Mouse (Mus musculus) liver, embryonic 12.5 days (tissue): ENCODE data around the gene Rcor1. TPM values are rescaled to one million over a fixed set of nuclear protein-coding genes. Genes with fewer than 3 reads are reported as not detected.

Experiments
- ATAC-seq: fragments of 200-750 bp; cut with Nextera tagmentation; 2 replicates; pipeline ENCODE4 v1.8.0; 2017; ENCODE audit warnings: moderate number of reproducible peaks, mild to moderate bottlenecking, moderate library complexity
- H3K27ac ChIP-seq: fragments of 300-500 bp; sonication (generic); 2 replicates; pipeline ENCODE4 v1.5.1; 2016; ENCODE audit warnings: mild to moderate bottlenecking
- H3K27me3 ChIP-seq: fragments of 300-500 bp; sonication (generic); replicated peaks from 2 replicates; pipeline ENCODE4 v1.6.1; 2016; ENCODE audit warnings: mild to moderate bottlenecking, moderate library complexity
- H3K36me3 ChIP-seq: fragments of 300-500 bp; sonication (generic); 2 replicates; pipeline ENCODE4 v1.6.1; 2016; ENCODE audit warnings: mild to moderate bottlenecking, moderate library complexity
- H3K4me1 ChIP-seq: fragments of 300-500 bp; sonication (generic); 2 replicates; pipeline ENCODE4 v1.6.1; 2016
- H3K4me2 ChIP-seq: fragments of 300-500 bp; sonication (generic); 2 replicates; pipeline ENCODE4 v1.6.1; 2016; ENCODE audit warnings: mild to moderate bottlenecking, moderate library complexity
- H3K4me3 ChIP-seq: fragments of 300-500 bp; sonication (generic); 2 replicates; pipeline ENCODE4 v1.5.1; 2016; ENCODE audit warnings: mild to moderate bottlenecking, moderate library complexity
- H3K9ac ChIP-seq: fragments of 300-500 bp; sonication (generic); 2 replicates; pipeline ENCODE4 v1.6.1; 2016; ENCODE audit warnings: mild to moderate bottlenecking, moderate library complexity
- H3K9me3 ChIP-seq: fragments of 300-500 bp; sonication (generic); replicated peaks from 2 replicates; pipeline ENCODE4 v1.6.1; 2016; ENCODE audit warnings: mild to moderate bottlenecking, moderate library complexity
- WGBS: fragments of 180-500 bp; shearing (Covaris S2); methylation state at CpG from one replicate; pipeline ENCODE4 v1.1.7; 2016; ENCODE audit not compliant: insufficient replicate concordance; 5-methylcytosine and 5-hydroxymethylcytosine counted together
- polyA plus RNA-seq: library from polyadenylated mRNA; unstranded; fragments of >200 nt; fragmentation: Nextera tagmentation; extraction: Ambion mirVana; gene quantifications from 2 replicates; pipeline ENCODE4 v1.2.1, GENCODE M21; 2016

Gene Rcor1
- polyA plus RNA-seq, 1 experiment from 2014 or later: 8.5 TPM

DNA sequence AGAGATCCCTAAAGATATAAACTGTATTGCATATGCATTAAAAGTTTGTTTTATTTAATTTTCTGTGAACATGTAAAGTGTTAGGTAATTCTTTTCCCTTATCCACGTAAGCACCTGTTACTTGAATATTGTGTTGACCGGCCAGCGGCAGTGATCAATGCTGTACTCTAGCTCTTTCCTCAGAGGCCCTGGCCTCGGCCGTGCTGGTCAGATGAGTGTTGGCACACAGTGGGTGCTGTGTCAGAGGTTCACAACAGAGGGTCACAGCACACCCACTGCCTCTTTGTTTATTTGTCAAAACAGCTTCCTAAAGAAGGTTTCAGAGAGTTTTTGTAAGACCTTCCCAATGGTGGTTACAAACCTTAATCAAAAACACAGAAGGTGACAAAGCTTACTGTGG lies 75.4 kb downstream of the Rcor1 start:
- H3K9ac ChIP-seq: no peak overlapping the region
- H3K4me2 ChIP-seq: no peak overlapping the region
- H3K36me3 ChIP-seq: peaks cover 94% of the 10 kb centered on the region
- H3K9me3 ChIP-seq: no peaks in the 10 kb centered on the region
- H3K4me3 ChIP-seq: no peak overlapping the region
- WGBS: 90% methylated on average over 5 of the region's 5 CpGs
- no peaks in the 10 kb centered on the region for H3K27me3 ChIP-seq
- ATAC-seq: no peak
- no peak overlapping the region for H3K27ac ChIP-seq
- no peaks in the 10 kb centered on the region; the same call in 1 of the 2 replicates for H3K4me1 ChIP-seq

DNA sequence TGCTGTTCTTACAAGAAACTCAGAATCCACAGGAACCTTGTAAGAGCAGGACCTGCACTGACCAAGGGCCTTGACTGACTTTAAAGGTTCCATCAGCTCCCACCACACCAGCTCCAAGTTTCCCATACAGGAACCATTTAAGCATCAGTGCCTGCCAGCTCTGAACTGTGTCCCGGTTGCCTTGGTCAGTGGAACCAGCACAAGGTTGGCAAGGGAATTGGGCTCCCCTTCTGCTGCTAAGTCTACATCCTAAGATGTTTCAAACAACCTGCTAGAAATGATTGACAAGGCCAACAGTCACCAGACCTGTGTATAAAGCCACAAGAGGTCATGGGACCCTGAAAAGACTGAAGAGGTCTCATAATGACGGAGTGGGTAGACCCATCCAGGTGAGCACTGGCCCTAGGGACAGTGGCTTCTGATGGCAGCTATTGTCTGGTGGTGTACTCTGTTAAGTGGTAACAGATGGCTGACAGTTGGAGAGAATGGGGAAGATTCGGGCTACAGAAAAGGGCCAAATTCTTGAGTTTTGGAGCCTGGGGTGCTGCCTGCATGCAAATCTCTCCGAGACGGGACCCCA lies 80.4 kb downstream of the Rcor1 start:
- H3K4me3 ChIP-seq: no peak overlapping the region
- H3K27ac ChIP-seq: no peak overlapping the region
- WGBS: 88% methylated on average over 5 of the region's 5 CpGs
- peaks cover 4% of the 10 kb centered on the region; the same call in 1 of the 2 replicates for H3K9me3 ChIP-seq
- H3K36me3 ChIP-seq: peaks cover 54% of the 10 kb centered on the region
- H3K4me1 ChIP-seq: no peaks in the 10 kb centered on the region; the same call in 1 of the 2 replicates
- no peaks in the 10 kb centered on the region for H3K27me3 ChIP-seq
- no peak overlapping the region for H3K4me2 ChIP-seq
- ATAC-seq: no peak
- no peak overlapping the region for H3K9ac ChIP-seq

DNA sequence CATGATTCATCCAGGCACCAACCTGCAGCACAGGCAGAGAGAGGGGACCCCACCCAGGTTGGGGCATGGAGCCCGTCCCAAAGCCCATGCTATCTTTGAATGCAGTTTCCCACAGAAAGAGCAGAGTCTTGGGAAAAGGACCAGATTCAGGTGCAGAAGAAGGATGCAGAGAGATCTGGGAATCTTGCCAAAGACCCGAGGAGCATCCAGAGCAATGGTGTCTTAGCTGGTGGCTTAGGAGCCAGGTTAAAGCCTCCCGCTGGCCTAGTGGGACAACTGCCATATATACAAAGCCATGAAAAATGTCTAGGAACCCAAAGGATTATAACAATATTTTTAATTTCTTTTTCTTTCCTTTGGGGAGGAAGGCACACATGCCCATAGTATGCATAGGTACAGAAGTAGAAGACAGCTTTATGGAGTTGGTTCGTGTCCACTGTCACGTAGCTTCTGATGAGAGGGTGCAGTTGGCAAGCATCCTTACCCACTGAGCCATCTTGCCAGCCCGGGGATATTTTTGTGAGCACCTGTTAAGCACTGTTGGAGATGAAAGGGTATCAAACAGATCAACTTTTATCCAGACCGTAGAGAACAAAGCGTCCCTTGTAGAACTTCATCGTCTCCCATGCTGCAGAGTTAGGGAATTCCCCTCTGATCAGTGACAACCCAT lies 82.0 kb downstream of the Rcor1 start:
- no peak overlapping the region for H3K27ac ChIP-seq
- WGBS: 83% methylated on average over 9 of the region's 9 CpGs
- H3K4me1 ChIP-seq: no peaks in the 10 kb centered on the region; the same call in 1 of the 2 replicates
- H3K4me2 ChIP-seq: no peak overlapping the region
- H3K4me3 ChIP-seq: no peak overlapping the region
- ATAC-seq: no peak
- H3K9me3 ChIP-seq: peaks cover 4% of the 10 kb centered on the region; the same call in 1 of the 2 replicates
- no peaks in the 10 kb centered on the region for H3K27me3 ChIP-seq
- H3K36me3 ChIP-seq: peaks cover 42% of the 10 kb centered on the region
- H3K9ac ChIP-seq: no peak overlapping the region

DNA sequence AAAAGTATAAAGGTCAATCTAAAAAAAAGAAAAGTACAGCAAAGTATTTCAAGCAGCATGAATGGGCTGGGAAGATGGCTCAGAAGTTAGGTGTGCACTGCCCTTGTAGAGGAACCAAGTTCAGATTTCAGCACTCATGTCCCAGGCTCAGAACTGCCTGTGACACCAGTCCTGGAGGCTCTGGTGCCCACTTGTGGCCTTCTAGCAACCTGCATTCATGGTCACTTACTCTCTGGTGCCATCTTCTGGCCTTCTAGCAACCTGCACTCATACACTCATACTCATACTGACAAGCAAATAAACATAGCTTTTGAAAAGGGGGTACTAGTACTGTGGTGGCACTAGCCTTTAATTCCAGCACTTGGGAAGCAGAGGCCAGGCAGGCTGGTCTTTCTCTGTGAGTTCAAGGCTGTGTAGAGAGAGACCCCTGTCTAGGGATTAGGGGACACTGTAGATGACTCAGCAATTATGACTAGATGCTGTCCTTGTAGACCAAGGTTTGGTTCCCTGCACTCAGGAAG lies 83.2 kb downstream of the Rcor1 start:
- Histone ChIP-seq H3K27ac (no peak overlapping the region), H3K4me1 (no peaks in the 10 kb centered on the region), H3K27me3 (no peaks in the 10 kb centered on the region), H3K36me3 (peaks cover 30% of the 10 kb centered on the region), H3K9me3 (peaks cover 4% of the 10 kb centered on the region; the same call in 1 of the 2 replicates), H3K4me3 (no peak overlapping the region), H3K9ac (no peak overlapping the region), H3K4me2 (no peak overlapping the region)
- 0 out of 2 replicates have a peak, but pooled peaks have one; percentile 15 for ATAC-seq

DNA sequence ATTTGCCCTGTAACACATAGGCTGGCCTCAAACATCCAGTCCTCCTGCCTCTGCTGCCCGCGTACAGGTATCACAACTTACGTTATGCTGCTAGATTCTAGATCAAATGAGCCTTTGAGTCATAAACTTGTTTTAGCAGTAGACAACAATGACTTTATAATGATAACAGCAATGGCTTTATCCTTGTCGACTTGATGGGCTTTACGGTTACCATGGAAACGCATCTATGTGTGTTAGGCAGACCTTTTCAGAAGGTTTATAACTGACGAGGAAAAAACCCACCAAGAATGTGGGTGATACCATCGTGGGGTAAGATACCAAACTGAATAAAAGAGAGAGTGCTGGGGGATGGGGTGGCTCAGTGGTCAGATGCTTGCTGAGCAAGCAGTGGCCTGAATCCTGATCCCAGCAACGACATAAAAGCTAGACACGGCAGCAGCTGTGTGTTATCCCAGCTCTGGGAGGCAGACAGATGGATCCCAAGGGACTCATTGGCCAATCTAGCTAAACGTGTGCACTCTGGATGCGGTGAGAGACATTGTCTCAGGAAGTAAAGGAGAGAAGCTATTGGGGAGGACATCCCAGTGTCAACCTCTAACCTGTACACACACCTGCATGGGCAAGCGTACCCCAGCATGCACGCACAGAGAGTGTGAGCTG lies 85.6 kb downstream of the Rcor1 start:
- H3K27me3 ChIP-seq: no peaks in the 10 kb centered on the region
- no peak overlapping the region for H3K4me2 ChIP-seq
- H3K27ac ChIP-seq: no peak overlapping the region
- no peaks in the 10 kb centered on the region for H3K4me1 ChIP-seq
- no peak for ATAC-seq
- H3K4me3 ChIP-seq: no peak overlapping the region
- peaks cover 7% of the 10 kb centered on the region; the same call in 1 of the 2 replicates for H3K36me3 ChIP-seq
- WGBS: 76% methylated on average over 14 of the region's 14 CpGs
- peaks cover 4% of the 10 kb centered on the region; the same call in 1 of the 2 replicates for H3K9me3 ChIP-seq
- no peak overlapping the region for H3K9ac ChIP-seq

DNA sequence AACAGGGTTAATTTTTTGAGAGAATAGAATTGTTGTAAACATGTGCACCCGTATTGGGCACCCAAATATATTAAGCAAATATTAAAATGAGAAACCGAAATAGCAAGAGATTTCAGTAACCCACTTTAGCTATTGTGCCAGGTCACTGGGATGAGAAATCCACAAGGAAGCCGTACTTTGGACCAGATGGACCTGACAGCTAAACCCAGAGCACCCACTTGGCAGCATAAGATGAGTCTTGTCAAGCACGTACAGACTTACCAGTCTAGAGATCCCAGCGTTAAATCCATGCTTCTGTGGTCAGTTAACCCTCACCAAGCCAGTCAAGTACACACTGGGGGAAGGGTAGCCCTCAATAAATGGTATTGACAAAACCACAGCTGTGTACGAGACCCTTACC lies 86.5 kb downstream of the Rcor1 start:
- ATAC-seq: no peak
- H3K4me2 ChIP-seq: no peak overlapping the region
- no peaks in the 10 kb centered on the region for H3K4me1 ChIP-seq
- no peaks in the 10 kb centered on the region for H3K27me3 ChIP-seq
- no peaks in the 10 kb centered on the region for H3K36me3 ChIP-seq
- no peak overlapping the region for H3K27ac ChIP-seq
- 65% methylated on average over 6 of the region's 6 CpGs for WGBS
- H3K9me3 ChIP-seq: peaks cover 6% of the 10 kb centered on the region; the same call in 1 of the 2 replicates
- H3K9ac ChIP-seq: no peak overlapping the region
- no peak overlapping the region for H3K4me3 ChIP-seq

DNA sequence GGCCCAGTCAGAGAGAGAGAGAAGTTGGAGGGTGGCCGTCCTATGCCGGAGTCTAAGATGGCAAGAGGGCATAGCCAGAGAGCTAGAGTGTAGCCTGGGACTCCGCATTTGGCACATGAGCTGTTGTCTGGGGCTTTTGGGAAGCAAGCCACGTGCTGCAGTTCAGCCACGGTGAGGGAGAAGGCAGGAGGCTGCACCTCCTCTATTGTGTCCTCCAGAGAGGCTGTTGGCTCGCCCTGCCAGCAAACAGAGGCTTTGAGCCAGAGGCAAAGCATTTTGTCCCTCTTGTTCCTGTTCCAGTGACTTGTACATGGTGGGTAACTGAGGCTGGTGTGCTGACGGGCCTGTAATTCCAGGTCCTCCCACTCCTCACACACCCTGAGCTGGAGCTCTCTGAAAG lies 95.0 kb downstream of the Rcor1 start:
- Histone ChIP-seq H3K27me3 (no peaks in the 10 kb centered on the region), H3K27ac (no peak overlapping the region), H3K4me1 (peaks cover 6% of the 10 kb centered on the region; the same call in 1 of the 2 replicates), H3K36me3 (no peaks in the 10 kb centered on the region), H3K9ac (no peak overlapping the region), H3K9me3 (peaks cover 5% of the 10 kb centered on the region; the same call in 1 of the 2 replicates), H3K4me2 (no peak overlapping the region), H3K4me3 (no peak overlapping the region)
- ATAC-seq: no peak
- 77% methylated on average over 7 of the region's 7 CpGs for WGBS

DNA sequence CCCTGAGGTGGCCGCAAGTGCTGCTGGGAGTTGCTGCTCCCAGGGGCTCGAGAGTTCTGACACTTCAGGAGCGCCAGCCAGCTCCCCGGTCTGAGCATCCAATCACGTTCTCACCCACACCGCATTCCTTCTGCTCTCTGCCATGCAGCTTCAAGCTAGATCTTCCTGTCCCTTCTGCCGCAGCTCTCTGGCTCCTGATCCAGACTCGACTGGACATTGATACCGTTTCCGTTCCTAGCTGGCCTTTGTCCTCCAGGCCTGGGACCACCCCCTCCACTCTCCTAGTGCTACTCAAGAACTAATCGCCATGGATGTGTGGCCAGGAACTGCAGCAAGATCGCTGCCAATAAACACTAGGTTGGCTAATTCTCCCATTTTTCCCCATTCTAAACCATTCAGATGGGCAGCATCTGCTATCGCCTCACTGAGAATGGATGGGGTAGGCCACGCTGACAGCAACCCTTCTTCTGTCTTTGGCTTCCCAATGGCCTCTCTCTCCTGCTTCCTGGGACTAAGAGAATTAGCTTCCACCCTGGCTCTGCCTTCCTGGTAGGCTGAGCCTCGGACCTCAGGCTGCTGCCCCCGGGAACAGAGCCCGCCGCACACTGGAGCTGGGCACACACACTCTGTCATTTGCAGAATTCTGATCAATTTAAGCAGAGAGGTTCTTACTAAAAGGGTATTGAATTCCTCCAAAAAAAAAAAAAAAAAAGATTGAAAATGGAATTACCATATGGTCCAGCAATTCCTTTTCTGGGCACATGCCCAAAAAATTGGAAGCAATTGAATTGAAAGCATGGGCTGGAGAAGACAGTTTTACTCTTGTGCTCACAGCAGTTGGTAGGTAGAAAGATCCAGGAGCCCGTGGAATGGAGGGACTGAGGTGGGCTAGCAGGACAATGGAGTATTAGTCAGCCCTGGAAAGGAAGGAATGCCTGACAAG lies 95.9 kb downstream of the Rcor1 start:
- Histone ChIP-seq H3K9ac (no peak overlapping the region), H3K4me1 (peaks cover 6% of the 10 kb centered on the region; the same call in 1 of the 2 replicates), H3K4me2 (no peak overlapping the region), H3K27me3 (no peaks in the 10 kb centered on the region), H3K9me3 (peaks cover 8% of the 10 kb centered on the region; the same call in 1 of the 2 replicates), H3K4me3 (no peak overlapping the region), H3K36me3 (no peaks in the 10 kb centered on the region), H3K27ac (no peak overlapping the region)
- ATAC-seq: no peak
- 66% methylated on average over 19 of the region's 19 CpGs for WGBS

DNA sequence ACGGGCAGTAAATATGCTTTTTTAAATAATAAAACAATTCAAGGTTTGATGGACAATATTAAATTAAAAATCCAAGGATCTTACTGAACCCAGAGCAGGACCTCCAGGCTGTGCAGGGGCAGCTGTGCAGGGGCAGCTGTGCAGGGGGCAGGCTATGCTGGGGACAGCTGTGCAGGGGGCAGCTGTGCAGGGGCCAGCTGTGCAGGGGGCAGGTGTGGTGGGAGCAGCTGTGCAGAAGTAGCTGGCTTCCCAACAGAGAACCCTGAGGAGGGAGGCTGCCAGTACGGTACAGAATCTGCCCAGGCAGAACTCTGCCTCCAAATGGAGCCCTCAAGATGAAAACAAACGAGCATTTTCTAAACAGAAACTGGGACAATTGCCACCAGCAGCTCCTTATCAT lies 96.8 kb downstream of the Rcor1 start:
- Histone ChIP-seq H3K4me2 (no peak overlapping the region), H3K9ac (no peak overlapping the region), H3K9me3 (0 out of 2 replicates have a peak, but pooled peaks cover 9% of the 10 kb centered on the region), H3K27me3 (no peaks in the 10 kb centered on the region), H3K4me3 (no peak overlapping the region), H3K36me3 (no peaks in the 10 kb centered on the region), H3K4me1 (peaks cover 6% of the 10 kb centered on the region; the same call in 1 of the 2 replicates), H3K27ac (no peak overlapping the region)
- ATAC-seq: no peak
- 66% methylated on average over 3 of the region's 3 CpGs for WGBS

DNA sequence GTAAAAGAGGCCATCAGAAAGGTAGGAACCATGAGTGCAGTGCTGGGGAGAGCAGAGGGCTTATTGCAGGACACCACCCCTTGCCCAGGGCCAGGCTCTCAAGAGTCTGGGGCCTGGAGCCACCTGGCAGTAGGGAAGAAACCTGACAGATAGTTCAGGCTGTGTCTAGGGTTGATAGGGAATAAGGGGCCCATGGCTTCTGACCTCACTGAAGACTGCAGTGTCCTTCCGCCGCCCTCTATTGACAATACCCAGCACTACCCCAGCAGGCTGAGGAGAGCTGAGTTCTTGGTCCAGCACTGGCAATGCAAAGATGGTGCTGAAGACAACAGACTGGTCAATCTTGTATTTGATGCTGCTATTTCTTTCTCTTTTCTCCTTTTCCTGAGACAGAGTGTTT lies 97.9 kb downstream of the Rcor1 start:
- WGBS: 41% methylated on average over 2 of the region's 2 CpGs
- Histone ChIP-seq H3K9me3 (0 out of 2 replicates have a peak, but pooled peaks cover 9% of the 10 kb centered on the region), H3K4me3 (no peak overlapping the region), H3K27ac (no peak overlapping the region), H3K36me3 (no peaks in the 10 kb centered on the region), H3K9ac (no peak overlapping the region), H3K4me1 (peaks cover 6% of the 10 kb centered on the region; the same call in 1 of the 2 replicates), H3K4me2 (no peak overlapping the region), H3K27me3 (no peaks in the 10 kb centered on the region)
- ATAC-seq: peak; percentile 54

DNA sequence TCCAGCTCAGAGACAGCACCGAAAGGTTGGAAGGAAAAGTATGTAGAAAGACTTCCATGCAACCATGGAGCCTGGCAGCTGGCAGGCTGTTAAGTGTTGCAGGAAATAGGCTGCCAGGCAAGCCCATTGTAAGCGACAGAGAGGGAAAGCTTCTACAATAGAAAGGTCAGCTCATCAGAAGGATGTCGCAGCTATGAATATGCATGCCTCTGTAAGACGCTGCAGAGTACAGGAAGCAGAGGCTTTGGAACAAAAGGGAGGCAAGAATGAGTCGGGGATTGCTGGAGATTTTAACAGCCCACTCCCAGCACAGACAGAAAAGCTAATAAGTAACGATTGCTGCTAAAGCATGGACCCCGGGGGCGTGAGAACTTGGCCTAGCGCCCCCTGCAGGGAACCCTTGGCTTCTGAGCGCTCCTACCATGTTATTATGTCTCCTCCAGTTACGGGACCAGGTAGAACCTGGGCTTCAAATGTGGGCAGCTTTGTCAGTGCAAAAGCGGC lies 103.9 kb downstream of the Rcor1 start:
- H3K9me3 ChIP-seq: 0 out of 2 replicates have a peak, but pooled peaks cover 9% of the 10 kb centered on the region
- peak overlapping the region; percentile 31 for H3K4me2 ChIP-seq
- no peak overlapping the region for H3K9ac ChIP-seq
- no peak overlapping the region for H3K27ac ChIP-seq
- no peaks in the 10 kb centered on the region for H3K36me3 ChIP-seq
- H3K4me1 ChIP-seq: peaks cover 10% of the 10 kb centered on the region
- peaks cover 19% of the 10 kb centered on the region; the same call in 1 of the 2 replicates for H3K27me3 ChIP-seq
- no peak for ATAC-seq
- no peak overlapping the region for H3K4me3 ChIP-seq
- 24% methylated on average over 12 of the region's 12 CpGs for WGBS
